Mouse (Mus musculus) spleen, adult 18-20 months (tissue): Measurements from ENCODE around the gene Neu1.

ENCODE experiments used
- DNase-seq, 2 experiments: peaks; one replicate each; pipeline ENCODE4 v3.0.0; 2022; ENCODE audit warnings: mixed read lengths in 2 of 2

Gene Neu1

GRCm38 (mm10) chr17:34902895-34903294, 28.2 kb upstream of the Neu1 start:
- DNase-seq, result no peak

GRCm38 (mm10) chr17:34910982-34911381, 20.1 kb upstream of the Neu1 start:
- no peak for DNase-seq

GRCm38 (mm10) chr17:34911945-34912351, 19.1 kb upstream of the Neu1 start:
- DNase-seq, result peak; percentile 72 to 89

- DNase-seq, result no peak
Measured at GRCm38 (mm10) chr17:34913930-34914665, 17.0 kb upstream of the Neu1 start, which contains the start of gene Slc44a4. Gene Slc44a4, plus strand, starts transcription at chr17:34914466.

GRCm38 (mm10) chr17:34915410-34915831, 15.6 kb upstream of the Neu1 start:
- no peak for DNase-seq

GRCm38 (mm10) chr17:34916316-34916715, 14.7 kb upstream of the Neu1 start:
- DNase-seq, result no peak

- DNase-seq, result no peak
Measured at GRCm38 (mm10) chr17:34917188-34917587, 13.9 kb upstream of the Neu1 start.

- DNase-seq, result no peak
Measured at GRCm38 (mm10) chr17:34922939-34923338, 8.1 kb upstream of the Neu1 start.

- no peak for DNase-seq
Measured at GRCm38 (mm10) chr17:34924258-34924657, 6.8 kb upstream of the Neu1 start.

GRCm38 (mm10) chr17:34927306-34928019, 3.6 kb upstream of the Neu1 start:
- DNase-seq, result no peak

GRCm38 (mm10) chr17:34928841-34929240, 2.2 kb upstream of the Neu1 start:
- DNase-seq, result no peak

- DNase-seq, result peak; percentile 36 to 50
Measured at GRCm38 (mm10) chr17:34931735-34932098, 664 bp downstream of the Neu1 start.

- peak in 1 of 2 experiments; percentile 14 for DNase-seq
Measured at GRCm38 (mm10) chr17:34932287-34932686, 1.2 kb downstream of the Neu1 start.

GRCm38 (mm10) chr17:34934031-34934430, 3.0 kb downstream of the Neu1 start:
- no peak for DNase-seq

GRCm38 (mm10) chr17:34934830-34935229, 3.8 kb downstream of the Neu1 start:
- no peak for DNase-seq

- DNase-seq, result no peak
Measured at GRCm38 (mm10) chr17:34937960-34938505, 7.0 kb downstream of the Neu1 start.

- DNase-seq, result no peak
Measured at GRCm38 (mm10) chr17:34941344-34942041, 10.4 kb downstream of the Neu1 start.

GRCm38 (mm10) chr17:34943128-34943815, 12.2 kb downstream of the Neu1 start:
- DNase-seq, result no peak

- DNase-seq, result no peak
Measured at GRCm38 (mm10) chr17:34944362-34944761, 13.3 kb downstream of the Neu1 start.

- no peak for DNase-seq
Measured at GRCm38 (mm10) chr17:34946486-34947140, 15.6 kb downstream of the Neu1 start.

- DNase-seq, result no peak
Measured at GRCm38 (mm10) chr17:34947606-34948005, 16.6 kb downstream of the Neu1 start.
